11 mouse cellular contexts compared by ENCODE assay signal in the genomic region with DNA sequence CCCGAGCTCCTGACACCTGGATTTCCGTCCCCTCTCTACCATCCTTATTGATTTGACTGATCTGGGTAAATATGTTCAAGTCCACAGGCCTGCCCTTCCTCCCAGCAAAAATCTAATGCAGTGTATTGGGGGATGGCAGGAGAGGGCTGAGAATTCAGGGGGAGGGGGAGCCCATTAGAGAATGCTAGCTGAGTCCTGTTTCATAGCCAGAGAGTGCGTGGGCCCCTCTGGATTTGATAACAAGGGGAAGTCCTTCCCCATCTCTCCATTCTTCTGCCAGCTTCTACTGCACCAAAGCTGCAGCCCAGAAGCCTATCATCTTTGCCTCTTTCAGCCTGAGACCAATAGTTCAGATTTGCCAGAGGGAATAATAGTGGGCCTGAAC. TPM values are rescaled to one million over a fixed set of nuclear protein-coding genes. Genes with fewer than 3 reads are reported as not detected.
A peak's percentile ranks its signal among the peaks of the same experiment; 100 is the strongest.
DNase-seq lines count a peak whose midpoint lies in the region; ATAC-seq and TF ChIP-seq lines count a peak whose summit lies in the region.
"Had no signal": no experiment of that assay in that cellular context is flagged by ENCODE, and none has a peak within 500 bp of the region (broad histone marks: within the 10 kb centered on the region; RNA-seq: fewer than 3 reads in every experiment).

No protein-coding gene starts in this region.

- peaks cover 0 to 42% of the 10 kb centered on the region in 2 experiments; a peak in 2 of 4 replicates for H3K36me3 ChIP-seq in MEL (ENCODE audit: control insufficient read depth in 1 of 2, insufficient read depth in 2 of 2, low read length in 2 of 2)
- H3K36me3 ChIP-seq in liver, embryonic 15.5 days (replicated peaks) = peaks cover 16% of the 10 kb centered on the region

- H3K27ac ChIP-seq in MEL (ENCODE audit: control insufficient read depth, low read depth, low read length) = peak overlapping the region; percentile 91
- H3K27ac ChIP-seq in liver, embryonic 15.5 days (replicated peaks) = peak overlapping the region; percentile 96
- H3K27ac ChIP-seq: macrophage had no signal

- TF ChIP-seq EP300 in MEL (IDR thresholded peaks at IDR 0.05; ENCODE audit: low read depth in 1 of 2, low read length in 2 of 2) = peak; percentile 14 to 24; a peak in 1 of 4 replicates

- peaks cover 29% of the 10 kb centered on the region for H3K79me2 ChIP-seq in MEL (ENCODE audit: control insufficient read depth, insufficient read depth, low read length, poor library complexity)

- peak; percentile 3 for ATAC-seq in erythroblast, adult 5-6 weeks (replicated peaks; ENCODE audit: low FRiP score, poor library complexity, severe bottlenecking)
- ATAC-seq in liver, embryonic 15.5 days (ENCODE audit: insufficient read depth) = no peak

- no peak for TF ChIP-seq RAD21 in MEL (IDR thresholded peaks at IDR 0.05; ENCODE audit: low read depth, low read length)

- H3K4me1 ChIP-seq in MEL (ENCODE audit: control insufficient read depth in 1 of 2, insufficient read depth in 2 of 2, low read length in 2 of 2) = peaks cover 32 to 44% of the 10 kb centered on the region in 2 experiments
- peaks cover 50% of the 10 kb centered on the region for H3K4me1 ChIP-seq in liver, embryonic 15.5 days (replicated peaks)

- DNase-seq in kidney, adult 18-20 months = peak; percentile 9
- DNase-seq in kidney, postnatal 36 days = no peak
- DNase-seq in MEL (ENCODE audit: low read depth, low spot score) = peak; percentile 68
- no peak for DNase-seq in testis, postnatal 14 days (ENCODE audit: low spot score)
- no peak for DNase-seq in lung, postnatal 36 days
- no peak for DNase-seq in embryo, embryonic 11 days
- DNase-seq: kidney, adult 11 months; right cerebral cortex, postnatal 14 days had no signal

- H3K27me3 ChIP-seq in MEL (ENCODE audit: control insufficient read depth in 1 of 2, insufficient read depth in 2 of 2, low read length in 2 of 2) = peaks cover 6 to 10% of the 10 kb centered on the region in 2 experiments
- peaks cover 30% of the 10 kb centered on the region for H3K27me3 ChIP-seq in liver, embryonic 15.5 days

- peak overlapping the region; percentile 86 for H3K4me2 ChIP-seq in liver, embryonic 15.5 days

- peak overlapping the region; percentile 77 to 95 for H3K4me3 ChIP-seq in MEL (ENCODE audit: control insufficient read depth in 1 of 2, insufficient read depth in 1 of 2, low read depth in 2 of 2, low read length in 2 of 2)
- peak overlapping the region; percentile 96 for H3K4me3 ChIP-seq in liver, embryonic 15.5 days (replicated peaks)

- no peak for TF ChIP-seq CTCF in MEL (IDR thresholded peaks at IDR 0.05 in 2 of 3, conservative IDR thresholded peaks at IDR 0.05 in 1 of 3; ENCODE audit: control insufficient read depth in 1 of 3, insufficient read depth in 1 of 3, low read depth in 2 of 3, low read length in 3 of 3, poor library complexity in 1 of 3, severe bottlenecking in 1 of 3)

- peak overlapping the region; percentile 75 for H3K9ac ChIP-seq in MEL (ENCODE audit: control insufficient read depth, low read depth, low read length, poor library complexity, severe bottlenecking)
- peak overlapping the region; percentile 100 for H3K9ac ChIP-seq in liver, embryonic 15.5 days

- WGBS in liver, embryonic 15.5 days (ENCODE audit: insufficient replicate concordance) = 13% methylated on average over 3 of the region's 3 CpGs

- no peaks in the 10 kb centered on the region for H3K9me3 ChIP-seq in MEL (replicated peaks; ENCODE audit: insufficient read depth, low read length)
- no peaks in the 10 kb centered on the region for H3K9me3 ChIP-seq in liver, embryonic 15.5 days (replicated peaks)

- no peak for TF ChIP-seq POLR2A in MEL (IDR thresholded peaks at IDR 0.05; ENCODE audit: control insufficient read depth in 1 of 2, insufficient read depth in 1 of 2, low read depth in 1 of 2, low read length in 2 of 2, poor library complexity in 1 of 2)

TF ChIP-seq in MEL, 35 proteins besides CTCF, POLR2A, EP300 and RAD21:
- TF ChIP-seq SMC3 (IDR thresholded peaks at IDR 0.05; ENCODE audit: low read depth, low read length) (no peak), POLR2AphosphoS2 (IDR thresholded peaks at IDR 0.05; ENCODE audit: low read length) (no peak), MYC (IDR thresholded peaks at IDR 0.05; ENCODE audit: low read depth, low read length) (no peak), GATA1 (IDR thresholded peaks at IDR 0.05; ENCODE audit: low read depth, low read length) (peak; percentile 42; the same call in 1 of the 2 replicates), SIN3A (IDR thresholded peaks at IDR 0.05; ENCODE audit: low read length) (peak; percentile 9; the same call in 1 of the 2 replicates), BHLHE40 (IDR thresholded peaks at IDR 0.05; ENCODE audit: borderline replicate concordance, low read depth, low read length) (no peak), TAL1 (IDR thresholded peaks at IDR 0.05; ENCODE audit: low read length) (no peak), ETS1 (IDR thresholded peaks at IDR 0.05; ENCODE audit: low read depth, low read length) (no peak), MXI1 (IDR thresholded peaks at IDR 0.05; ENCODE audit: low read depth, low read length) (peak; percentile 16; the same call in 1 of the 2 replicates), USF2 (IDR thresholded peaks at IDR 0.05; ENCODE audit: borderline replicate concordance in 1 of 2, insufficient read depth in 1 of 2, low read depth in 1 of 2, low read length in 2 of 2) (no peak), MYB (IDR thresholded peaks at IDR 0.05; ENCODE audit: low read depth, low read length) (no peak), HCFC1 (IDR thresholded peaks at IDR 0.05; ENCODE audit: low read depth, low read length) (no peak), NELFE (IDR thresholded peaks at IDR 0.05; ENCODE audit: low read depth, low read length) (no peak), MAFK (IDR thresholded peaks at IDR 0.05; ENCODE audit: borderline replicate concordance, low read depth, low read length) (no peak), USF1 (IDR thresholded peaks at IDR 0.05; ENCODE audit: low read depth, low read length) (no peak), E2F4 (IDR thresholded peaks at IDR 0.05; ENCODE audit: borderline replicate concordance, low read depth, low read length) (no peak), ZC3H11A (IDR thresholded peaks at IDR 0.05; ENCODE audit: low read depth, low read length) (no peak), TBP (IDR thresholded peaks at IDR 0.05; ENCODE audit: low read depth, low read length) (no peak), TCF12 (IDR thresholded peaks at IDR 0.05; ENCODE audit: low read depth, low read length) (no peak), GABPA (IDR thresholded peaks at IDR 0.05; ENCODE audit: low read depth, low read length) (no peak), NRF1 (IDR thresholded peaks at IDR 0.05; ENCODE audit: insufficient read depth, low read depth, low read length, poor library complexity, severe bottlenecking) (no peak), CHD2 (IDR thresholded peaks at IDR 0.05; ENCODE audit: low read length) (no peak)

RNA-seq across cellular contexts. Expression of gene Tspan33, which starts 1.3 kb away (rescaled TPM):
- 20.6 and 41.7 TPM in 2 replicates for total RNA-seq in MEL (2012; rRNA removed)
- 10 to 100 TPM in 1 of 2 experiments, not detected in 1; 64.5 TPM for polyA plus RNA-seq in MEL (2012; ENCODE audit: insufficient read depth in 1 of 2, insufficient read length in 2 of 2, low read depth in 1 of 2, low replicate concordance in 2 of 2, missing spikeins in 1 of 2)
- total RNA-seq in erythroblast, adult 5-6 weeks (2015; ENCODE audit: low replicate concordance) = 246 and 272 TPM in 2 replicates
- 487 and 489 TPM in 2 replicates for total RNA-seq in erythroblast, adult 5-6 weeks (2017; ENCODE audit: low replicate concordance)
- 184 and 205 TPM in 2 replicates for polyA plus RNA-seq in liver, embryonic 15.5 days (2015; fragmentation: Nextera tagmentation; extraction: Ambion mirVana)

RNA-seq across cellular contexts. Expression of gene Smo, which starts 40.0 kb away (rescaled TPM):
- 52.0 and 62.6 TPM in 2 replicates for total RNA-seq in MEL (2012; rRNA removed)
- polyA plus RNA-seq in MEL (2012; ENCODE audit: insufficient read depth in 1 of 2, insufficient read length in 2 of 2, low read depth in 1 of 2, low replicate concordance in 2 of 2, missing spikeins in 1 of 2) = 10 to 100 TPM in 1 of 2 experiments, not detected in 1; 83.7 TPM
- total RNA-seq in erythroblast, adult 5-6 weeks (2015; ENCODE audit: low replicate concordance) = 3.3 and 4.0 TPM in 2 replicates
- total RNA-seq in erythroblast, adult 5-6 weeks (2017; ENCODE audit: low replicate concordance) = 0.60 and 2.6 TPM in 2 replicates
- polyA plus RNA-seq in liver, embryonic 15.5 days (2015; fragmentation: Nextera tagmentation; extraction: Ambion mirVana) = 3.2 and 3.6 TPM in 2 replicates

Comparison
In these comparisons a context has a peak if more than half of its experiments do, and no peak if none do; other contexts are left out.
1. DNase-seq: peak in kidney, adult 18-20 months (single experiment) and MEL (single experiment); none in kidney, postnatal 36 days (0 of 2), testis, postnatal 14 days (single experiment), lung, postnatal 36 days (single experiment) and embryo, embryonic 11 days (single experiment).
2. RNA of gene Smo, which starts 40.0 kb away (total RNA-seq): 52.0 to 62.6 TPM in MEL; 0.60 to 4.0 TPM in erythroblast, adult 5-6 weeks; every median in the first group is over 10 times any median in the second.